Mouse (Mus musculus) mature B cell (primary cell): ENCODE measurements around the gene Rpl18a.

Experiments
- in situ Hi-C: fragments of 300-500 bp; cut with MboI; formaldehyde crosslinking; loops from 2 replicates; pipeline ENCODE4 v1.14.3; 2019

Rpl18a gene

GRCm38 (mm10) chr8:70897021-70897680 lies at the start of gene Rpl18a:
Gene Rpl18a, minus strand, starts transcription at chr8:70897412.
- in situ Hi-C loops, result no loop called here

- in situ Hi-C loops, result no loop called here
Measured at GRCm38 (mm10) chr8:70943187-70943586, 46.0 kb upstream of the Rpl18a start.

- in situ Hi-C loops, result no loop called here
Measured at GRCm38 (mm10) chr8:70941478-70941877, 44.3 kb upstream of the Rpl18a start.

GRCm38 (mm10) chr8:70937200-70937599 lies 40.0 kb upstream of the Rpl18a start:
- in situ Hi-C loops, result no loop called here

- in situ Hi-C loops, result no loop called here
Measured at GRCm38 (mm10) chr8:70934786-70935185, 37.6 kb upstream of the Rpl18a start.

GRCm38 (mm10) chr8:70933036-70933435 lies 35.8 kb upstream of the Rpl18a start:
- in situ Hi-C loops, result no loop called here

GRCm38 (mm10) chr8:70931731-70932130 lies 34.5 kb upstream of the Rpl18a start:
- in situ Hi-C loops, result no loop called here

- in situ Hi-C loops, result no loop called here
Measured at GRCm38 (mm10) chr8:70928778-70929322, 31.6 kb upstream of the Rpl18a start.

- in situ Hi-C loops, result no loop called here
Measured at GRCm38 (mm10) chr8:70928096-70928495, 30.9 kb upstream of the Rpl18a start.

- in situ Hi-C loops, result no loop called here
Measured at GRCm38 (mm10) chr8:70926396-70926795, 29.2 kb upstream of the Rpl18a start.

GRCm38 (mm10) chr8:70925754-70926153 lies 28.5 kb upstream of the Rpl18a start:
- in situ Hi-C loops, result no loop called here

- in situ Hi-C loops, result no loop called here
Measured at GRCm38 (mm10) chr8:70924151-70924550, 26.9 kb upstream of the Rpl18a start.

- in situ Hi-C loops, result no loop called here
Measured at GRCm38 (mm10) chr8:70920049-70920922, 23.1 kb upstream of the Rpl18a start.

- in situ Hi-C loops, result no loop called here
Measured at GRCm38 (mm10) chr8:70914704-70915103, 17.5 kb upstream of the Rpl18a start.

GRCm38 (mm10) chr8:70913523-70913922 lies 16.3 kb upstream of the Rpl18a start:
- in situ Hi-C loops, result no loop called here

- in situ Hi-C loops, result no loop called here
Measured at GRCm38 (mm10) chr8:70912955-70913354, 15.7 kb upstream of the Rpl18a start.

GRCm38 (mm10) chr8:70911596-70911995 lies 14.4 kb upstream of the Rpl18a start:
- in situ Hi-C loops, result no loop called here

GRCm38 (mm10) chr8:70907518-70907917 lies 10.3 kb upstream of the Rpl18a start:
- in situ Hi-C loops, result no loop called here

GRCm38 (mm10) chr8:70905831-70906736 lies 8.9 kb upstream of the Rpl18a start, which contains the start of gene Map1s:
Gene Map1s, plus strand, starts transcription at chr8:70905932.
- in situ Hi-C loops, result no loop called here

GRCm38 (mm10) chr8:70905463-70905830 lies 8.2 kb upstream of the Rpl18a start:
- in situ Hi-C loops, result no loop called here

GRCm38 (mm10) chr8:70904532-70904931 lies 7.3 kb upstream of the Rpl18a start:
- in situ Hi-C loops, result no loop called here

GRCm38 (mm10) chr8:70903582-70903981 lies 6.4 kb upstream of the Rpl18a start:
- in situ Hi-C loops, result no loop called here
